14 mouse cellular contexts compared by ENCODE assay signal in genomic region chr19:25068518-25068917, GRCm38 (mm10).
"Had no signal": no experiment of that assay in that cellular context is flagged by ENCODE, and none has a peak within 500 bp of the region (broad histone marks: within the 10 kb centered on the region; RNA-seq: fewer than 3 reads in every experiment).

No protein-coding gene starts in this region.

- H3K9me3 ChIP-seq: limb, embryonic 15.5 days; midbrain, embryonic 10.5 days; neural tube, embryonic 15.5 days had no signal

- DNase-seq: kidney, adult 18-20 months; kidney, postnatal 10 days; kidney, postnatal 4 days; lung, adult 2 months; lung, postnatal 10 days; midbrain, embryonic 14.5 days; right cerebral cortex, adult 18-20 months; right cerebral cortex, postnatal 25 days; thymus, postnatal 36 days had no signal

- H3K36me3 ChIP-seq: limb, embryonic 15.5 days; midbrain, embryonic 10.5 days; neural tube, embryonic 15.5 days had no signal

- H3K9ac ChIP-seq: limb, embryonic 15.5 days; neural tube, embryonic 15.5 days had no signal

- H3K4me2 ChIP-seq: limb, embryonic 15.5 days; neural tube, embryonic 15.5 days had no signal

- H3K4me3 ChIP-seq: layer of hippocampus, adult 2 months; limb, embryonic 15.5 days; midbrain, embryonic 10.5 days; myocyte; neural tube, embryonic 15.5 days had no signal

- H3K27ac ChIP-seq: layer of hippocampus, adult 2 months; limb, embryonic 15.5 days; midbrain, embryonic 10.5 days; neural tube, embryonic 15.5 days had no signal

- H3K4me1 ChIP-seq: limb, embryonic 15.5 days had no signal

- H3K27me3 ChIP-seq: limb, embryonic 15.5 days; neural tube, embryonic 15.5 days had no signal
